Mouse (Mus musculus) Patski (cell line): Measurements from ENCODE around the gene Peak1. TPM values are rescaled to one million over a fixed set of nuclear protein-coding genes. Genes with fewer than 3 reads are reported as not detected.
"Not testable (repeated sequence)": the region's sequence is repeated elsewhere in the genome, so short reads cannot be mapped to it uniquely, and the experiment has no call there.

Experiments
- ATAC-seq: fragments of 100-300 bp; one replicate; pipeline ENCODE4 v1.8.0; 2021
- CTCF ChIA-PET: fragments of 350-600 bp; sonication (Branson Sonifier 250); formaldehyde crosslinking; loops from one replicate; lab custom pipeline; 2022; ENCODE audit warnings: inconsistent platforms; lab: Charles Lee
- POLR2A ChIA-PET: fragments of 350-600 bp; sonication (Branson Sonifier 250); formaldehyde crosslinking; loops from one replicate; lab custom pipeline; 2022; ENCODE audit warnings: antibody characterized with exemption, inconsistent platforms; lab: Charles Lee
- DNase-seq: peaks from one replicate; pipeline ENCODE4 v3.0.0-alpha.2; 2011; ENCODE audit warnings: low read depth, low spot score
- H3K27me3 ChIP-seq: fragments of 371-371 bp; one replicate; pipeline ENCODE4 v1.5.1; 2021
- CTCF ChIP-seq: fragments of 100-300 bp; IDR thresholded peaks from one replicate; pipeline ENCODE4 v1.5.1; 2021
- in situ Hi-C: fragments of 300-500 bp; cut with MboI; formaldehyde crosslinking; loops from 3 replicates; pipeline ENCODE4 v1.11.1; 2018; ENCODE audit warnings: low pct_unique_long_range_greater_than_20kb, mixed read lengths
- polyA plus RNA-seq: library from polyadenylated mRNA; unstranded; gene quantifications from one replicate; pipeline ENCODE4 v1.2.3, GENCODE M21; 2021

Peak1 gene
- polyA plus RNA-seq, 1 experiment from 2014 or later: 26.1 TPM

DNA sequence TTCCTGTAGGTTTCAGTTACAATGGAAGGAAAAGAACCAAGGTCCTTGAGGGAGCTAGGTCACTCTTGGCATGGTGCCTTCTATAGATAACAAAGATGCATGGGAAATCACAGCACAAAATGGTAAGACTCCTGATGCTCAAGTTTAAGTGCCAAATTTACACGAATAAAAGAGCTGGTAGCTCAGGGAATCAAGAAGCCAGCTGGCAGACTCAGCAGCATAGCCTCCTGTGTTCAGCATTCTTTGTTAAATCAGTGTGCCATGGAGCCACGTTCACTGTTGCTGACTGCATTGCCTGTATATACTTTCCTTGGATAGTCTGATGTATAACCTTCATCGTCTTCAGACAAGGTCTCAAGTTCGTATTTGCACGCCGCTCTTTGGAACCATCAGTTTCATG is 33.7 kb upstream of the Peak1 start:
- POLR2A ChIA-PET: no interaction called here
- no peak for DNase-seq
- ATAC-seq: no peak
- CTCF ChIA-PET: no interaction called here
- in situ Hi-C loops: no loop called here
- H3K27me3 ChIP-seq: no peaks in the 10 kb centered on the region
- TF ChIP-seq CTCF: no peak

DNA sequence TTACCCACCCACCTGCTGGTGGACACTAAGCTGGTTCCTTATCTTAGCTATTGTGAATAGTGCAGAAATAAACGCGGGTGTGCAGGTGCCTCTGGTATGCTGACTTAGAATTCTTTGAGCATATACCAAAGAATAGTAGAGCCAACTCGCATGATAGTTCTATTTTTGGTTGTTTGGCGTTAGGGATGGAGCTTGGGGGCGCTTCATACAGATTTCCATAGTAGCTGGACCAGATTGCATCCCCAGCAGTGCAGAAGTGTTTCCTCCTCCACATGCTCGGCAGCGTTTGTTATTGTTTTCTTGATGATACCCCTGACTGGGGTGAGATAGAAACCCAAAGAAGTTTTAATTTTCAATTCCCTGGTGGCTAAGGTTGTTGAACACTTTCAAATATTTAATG is 21.8 kb upstream of the Peak1 start:
- DNase-seq (no peak), ATAC-seq (no peak)
- TF ChIP-seq CTCF: no peak
- in situ Hi-C loops: no loop called here
- ChIA-PET POLR2A (no interaction called here), CTCF (no interaction called here)
- no peaks in the 10 kb centered on the region for H3K27me3 ChIP-seq

DNA sequence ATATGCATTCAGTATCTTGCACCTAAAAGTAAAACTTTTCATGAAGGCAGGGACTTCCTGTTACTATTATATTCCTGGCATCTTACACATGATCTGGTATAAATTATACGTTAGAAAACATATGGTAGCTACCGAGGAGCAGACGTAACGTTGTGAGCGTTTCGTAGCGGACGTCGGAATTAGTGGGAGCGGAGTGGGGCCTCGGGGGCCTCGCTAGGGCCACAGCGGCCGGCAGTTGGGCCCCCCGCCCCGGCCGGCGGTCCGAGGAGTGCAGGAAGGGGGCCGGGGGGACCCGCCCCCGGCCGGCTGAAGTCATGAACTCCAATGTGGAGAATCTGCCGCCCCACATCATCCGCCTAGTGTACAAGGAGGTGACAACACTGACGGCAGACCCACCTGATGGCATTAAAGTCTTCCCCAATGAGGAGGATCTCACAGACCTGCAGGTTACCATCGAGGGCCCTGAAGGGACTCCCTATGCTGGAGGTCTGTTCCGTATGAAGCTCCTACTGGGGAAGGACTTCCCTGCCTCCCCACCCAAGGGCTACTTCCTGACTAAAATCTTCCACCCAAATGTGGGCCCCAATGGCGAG is 19.5 kb upstream of the Peak1 start:
- DNase-seq, CTCF ChIA-PET, in situ Hi-C loops, ATAC-seq, H3K27me3 ChIP-seq, POLR2A ChIA-PET: not testable (repeated sequence)

DNA sequence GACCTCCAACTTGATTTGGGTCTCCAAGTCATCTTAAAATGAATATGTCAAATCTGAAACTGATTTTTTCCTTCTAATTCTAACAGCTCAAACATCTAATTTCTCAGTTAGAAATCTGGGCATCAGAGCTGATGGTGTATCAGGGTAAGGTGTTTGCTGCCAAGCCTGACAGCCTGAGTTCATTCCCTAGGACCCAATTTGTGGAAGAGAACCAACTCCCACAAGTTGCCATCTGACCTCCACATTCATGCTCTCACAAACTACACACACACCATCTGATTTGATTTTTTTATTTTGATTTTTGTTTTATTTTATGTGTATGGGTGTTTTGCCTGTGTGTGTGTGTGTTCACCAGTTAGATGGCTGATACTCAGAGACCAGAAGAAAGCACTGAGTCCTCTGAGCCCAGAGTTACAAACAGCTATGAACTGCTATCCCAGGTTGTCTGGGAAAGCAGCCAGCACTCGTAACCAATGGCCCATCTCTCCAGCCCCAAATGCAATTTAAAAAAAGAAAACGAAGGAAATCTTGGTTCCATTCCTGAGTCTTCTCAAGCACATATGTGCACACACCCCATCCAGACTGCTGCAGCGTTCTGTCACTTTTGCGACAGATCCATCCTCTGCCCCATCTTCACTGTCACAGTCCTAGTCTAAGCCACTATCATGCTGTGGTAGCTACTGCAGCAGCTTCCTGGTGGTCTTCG is 18.1 kb upstream of the Peak1 start:
- ATAC-seq (no peak), DNase-seq (no peak)
- POLR2A ChIA-PET: no interaction called here
- in situ Hi-C loops: no loop called here
- CTCF ChIA-PET: interaction anchor here (1.3 kb wide), 1 partner anchor 13 kb away, joined by 3 read pairs; no protein-coding TSS in a partner anchor
- H3K27me3 ChIP-seq: no peaks in the 10 kb centered on the region
- TF ChIP-seq CTCF: no peak

DNA sequence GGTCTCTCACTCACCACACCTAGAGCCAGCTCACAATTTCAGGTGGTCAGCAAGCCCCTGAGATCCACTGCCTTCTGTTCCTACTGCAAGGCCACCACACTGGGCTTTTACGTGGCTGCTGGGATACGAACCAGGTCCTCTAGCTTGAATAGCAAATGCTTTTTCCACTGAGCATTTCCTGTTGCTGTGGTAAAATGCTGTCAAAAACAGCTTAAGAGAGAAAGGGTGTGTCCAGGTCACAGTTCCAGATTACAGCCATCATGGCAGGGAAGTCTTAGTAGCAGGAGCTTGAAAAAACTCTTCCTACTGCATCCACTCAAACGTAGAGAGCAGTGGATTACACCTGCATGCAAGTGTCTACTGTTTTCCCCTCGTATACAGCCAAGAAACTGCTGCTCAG is 7.0 kb upstream of the Peak1 start:
- in situ Hi-C loops: loop anchor here (5.0 kb wide), 2 partner anchors 37 to 77 kb away; no protein-coding TSS in a partner anchor
- no peak for ATAC-seq

DNA sequence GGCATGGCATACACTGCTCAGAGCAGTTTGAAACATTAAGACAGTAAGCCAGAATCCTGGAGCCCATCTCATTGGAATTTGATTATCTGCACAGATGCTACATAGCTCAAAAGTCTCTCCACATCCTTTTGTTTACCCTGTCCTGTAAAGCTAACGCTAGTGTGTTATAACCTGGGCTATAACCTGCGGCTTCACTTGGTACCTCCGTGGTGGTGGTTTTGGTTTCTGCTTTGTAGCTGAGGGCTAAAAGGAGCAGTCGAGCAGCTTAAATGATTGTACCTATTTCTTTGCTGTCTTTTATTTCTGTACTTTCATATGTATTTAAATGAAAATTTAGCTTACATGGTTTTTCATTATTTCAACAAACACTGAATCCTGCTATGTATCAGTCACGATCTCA is 4.1 kb upstream of the Peak1 start:
- ChIA-PET POLR2A (interaction anchor here (0.6 kb wide), 1 partner anchor 1006 kb away, joined by 3 read pairs; no protein-coding TSS in a partner anchor), CTCF (interaction anchor here (1.6 kb wide), 1 partner anchor 84 kb away, joined by 5 read pairs; no protein-coding TSS in a partner anchor)
- in situ Hi-C loops: loop anchor here (5.0 kb wide), 2 partner anchors 40 to 80 kb away; no protein-coding TSS in a partner anchor
- H3K27me3 ChIP-seq: no peaks in the 10 kb centered on the region
- DNase-seq (no peak), ATAC-seq (no peak)
- no peak for TF ChIP-seq CTCF

More for the DNA sequence above, 7.0 kb upstream of the Peak1 start:
- no peak for DNase-seq
- CTCF ChIA-PET: no interaction called here
- POLR2A ChIA-PET: no interaction called here
- TF ChIP-seq CTCF: no peak
- no peaks in the 10 kb centered on the region for H3K27me3 ChIP-seq

DNA sequence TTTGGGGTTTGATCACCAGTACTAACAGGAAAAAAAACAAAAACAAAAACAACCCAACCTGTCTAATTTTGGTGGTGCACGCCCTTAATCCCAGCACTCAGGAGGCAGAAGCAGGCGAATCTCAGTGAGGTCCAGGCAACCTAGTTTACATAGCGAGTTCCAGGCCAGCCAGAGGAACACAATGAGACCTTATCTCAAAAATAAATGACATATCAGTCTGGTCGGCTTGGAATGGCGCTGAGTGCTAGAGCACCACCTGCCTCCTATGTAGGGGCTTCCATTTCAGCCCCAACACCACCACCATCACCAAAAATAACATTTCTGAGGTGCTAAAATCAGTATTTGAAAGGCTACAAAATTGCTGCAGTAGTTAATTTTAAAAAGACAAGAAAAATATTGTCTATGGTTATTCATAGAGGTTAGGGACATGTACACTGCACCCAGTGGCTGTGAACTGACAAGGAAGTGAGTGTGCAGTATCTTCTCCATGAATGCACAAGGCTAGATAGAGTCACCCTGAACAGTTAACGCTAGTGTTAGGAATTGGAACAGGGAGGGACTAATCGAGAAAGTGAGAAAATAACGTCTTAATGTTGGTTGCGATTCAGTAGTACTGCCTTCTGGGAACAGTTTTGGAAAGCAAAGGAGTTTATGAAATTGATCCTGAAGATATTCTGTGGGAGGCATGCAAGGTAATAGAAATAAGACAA is 3.2 kb upstream of the Peak1 start:
- CTCF ChIA-PET: interaction anchor here (1.6 kb wide), 1 partner anchor 85 kb away, joined by 5 read pairs; no protein-coding TSS in a partner anchor
- POLR2A ChIA-PET: interaction anchor here (0.6 kb wide), 1 partner anchor 1007 kb away, joined by 3 read pairs; no protein-coding TSS in a partner anchor
- DNase-seq: no peak
- H3K27me3 ChIP-seq: no peaks in the 10 kb centered on the region
- no peak for ATAC-seq
- no peak for TF ChIP-seq CTCF
- in situ Hi-C loops: loop anchor here (5.0 kb wide), 2 partner anchors 41 to 81 kb away; no protein-coding TSS in a partner anchor

DNA sequence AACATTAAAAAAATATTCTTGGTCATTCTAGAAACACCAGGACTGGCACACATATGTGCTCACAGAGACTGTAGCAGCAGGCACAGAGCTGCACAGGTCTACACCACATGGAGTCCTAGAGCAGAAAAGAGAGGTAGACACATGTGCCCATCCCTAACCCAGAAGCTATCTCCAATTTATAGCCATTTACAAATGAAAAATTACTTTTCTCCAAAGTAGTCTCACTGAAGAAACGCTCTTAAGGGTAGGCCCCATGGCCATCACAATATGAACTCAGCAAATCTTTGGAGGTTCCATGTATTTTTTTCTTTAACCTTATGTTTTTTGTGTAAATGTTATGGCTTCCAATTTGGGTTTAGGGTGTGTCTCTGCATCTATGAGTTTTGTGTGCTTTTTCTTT is 2.4 kb upstream of the Peak1 start:
- ATAC-seq (no peak), DNase-seq (no peak)
- POLR2A ChIA-PET: no interaction called here
- no peaks in the 10 kb centered on the region for H3K27me3 ChIP-seq
- in situ Hi-C loops: loop anchor here (5.0 kb wide), 2 partner anchors 42 to 82 kb away; no protein-coding TSS in a partner anchor
- TF ChIP-seq CTCF: no peak
- CTCF ChIA-PET: no interaction called here

DNA sequence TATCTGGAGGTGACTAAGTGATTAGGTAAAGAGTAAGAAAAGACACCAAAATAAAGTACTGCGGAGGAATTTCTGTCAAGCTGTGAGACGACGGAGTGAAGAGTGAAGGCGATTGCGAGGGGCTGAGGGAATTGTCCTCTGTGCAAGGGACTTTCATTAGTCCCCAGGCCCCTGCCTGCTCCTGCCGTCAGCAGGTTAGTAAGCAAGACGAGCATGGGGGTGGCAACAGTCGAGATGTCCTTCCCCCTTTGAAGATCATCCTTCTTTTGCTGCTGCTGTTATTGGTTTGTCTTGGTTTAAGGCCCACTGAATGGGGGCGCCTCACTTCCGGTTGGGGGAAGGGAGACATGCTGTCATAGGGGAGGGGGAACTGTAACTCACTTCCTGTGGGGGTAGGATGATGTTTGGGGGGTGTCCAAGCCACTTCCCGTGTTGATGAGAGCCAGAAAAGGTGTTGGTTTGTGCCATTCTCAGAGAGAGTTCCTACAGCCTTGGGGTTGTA is 922 bp upstream of the Peak1 start:
- no peaks in the 10 kb centered on the region for H3K27me3 ChIP-seq
- ChIA-PET CTCF (interaction anchor here (0.9 kb wide), 1 partner anchor 35 kb away, joined by 3 read pairs; no protein-coding TSS in a partner anchor), POLR2A (no interaction called here)
- in situ Hi-C loops: loop anchor here (5.0 kb wide), 2 partner anchors 134 to 206 kb away; no protein-coding TSS in a partner anchor
- no peak for DNase-seq
- no peak for TF ChIP-seq CTCF
- ATAC-seq: peak; percentile 22

DNA sequence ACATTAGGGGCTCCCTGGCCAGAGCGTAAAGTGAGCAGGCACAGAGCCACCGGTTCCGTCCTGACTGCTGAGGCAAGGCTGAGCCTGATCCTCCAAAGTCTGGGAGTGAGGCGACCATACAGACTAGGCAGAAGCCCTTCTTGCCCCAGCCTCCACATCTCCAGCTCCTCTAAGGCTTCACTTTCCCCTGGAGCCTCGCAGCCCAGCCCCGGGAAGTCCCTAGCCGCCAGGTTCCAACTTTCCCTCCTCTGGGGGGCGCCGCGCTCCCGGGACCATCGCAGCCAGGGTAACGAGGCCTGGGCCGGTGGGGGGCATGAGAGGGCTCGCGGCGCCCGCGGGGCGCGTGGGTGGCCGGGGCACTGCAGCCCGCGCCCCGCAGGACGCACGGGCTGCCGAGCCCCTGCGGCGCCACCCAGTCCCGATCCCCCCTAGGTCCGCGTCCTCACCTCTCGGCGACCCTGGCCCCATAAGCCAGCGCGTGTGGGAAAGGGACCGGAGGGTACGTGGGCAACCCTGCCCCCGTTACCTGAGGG is 386 bp downstream of the Peak1 start:
- CTCF ChIA-PET: interaction anchor here (0.9 to 1.6 kb wide), 5 partner anchors 9 to 217 kb away, joined by 3 to 5 read pairs (median 3); no protein-coding TSS in a partner anchor
- H3K27me3 ChIP-seq: no peaks in the 10 kb centered on the region
- DNase-seq (no peak), ATAC-seq (peak; percentile 67)
- in situ Hi-C loops: loop anchor here (5.0 kb wide), 2 partner anchors 135 to 205 kb away; no protein-coding TSS in a partner anchor
- TF ChIP-seq CTCF: peak; percentile 95
- POLR2A ChIA-PET: interaction anchor here (0.7 to 1.2 kb wide), 3 partner anchors 42 to 155 kb away, joined by 3 read pairs; no protein-coding TSS in a partner anchor
